Mouse (Mus musculus): ENCODE results near the gene Klhl26.

The Klhl26 gene

GRCm38 (mm10) chr8:70501820-70502529, 25.2 kb upstream of the Klhl26 start:
- DNase-seq (ENCODE audit: low spot score) = no peak

GRCm38 (mm10) chr8:70500386-70501301, 23.9 kb upstream of the Klhl26 start:
- DNase-seq (ENCODE audit: low spot score) = no peak

GRCm38 (mm10) chr8:70495771-70496062, 18.9 kb upstream of the Klhl26 start:
- DNase-seq (ENCODE audit: low spot score) = no peak

- DNase-seq (ENCODE audit: low spot score) = no peak
Measured at GRCm38 (mm10) chr8:70495001-70495770, 18.4 kb upstream of the Klhl26 start.

GRCm38 (mm10) chr8:70494416-70494945, 17.7 kb upstream of the Klhl26 start:
- DNase-seq (ENCODE audit: low spot score) = no peak

- DNase-seq (ENCODE audit: low spot score) = no peak
Measured at GRCm38 (mm10) chr8:70493692-70494415, 17.1 kb upstream of the Klhl26 start.

- no peak for DNase-seq (ENCODE audit: low spot score)
Measured at GRCm38 (mm10) chr8:70492664-70493640, 16.2 kb upstream of the Klhl26 start, which contains the start of gene Crlf1. Gene Crlf1, plus strand, starts transcription at chr8:70493158.

- peak; percentile 61 for DNase-seq (ENCODE audit: low spot score)
Measured at GRCm38 (mm10) chr8:70490880-70491495, 14.2 kb upstream of the Klhl26 start.

- no peak for DNase-seq (ENCODE audit: low spot score)
Measured at GRCm38 (mm10) chr8:70490061-70490879, 13.5 kb upstream of the Klhl26 start.

- no peak for DNase-seq (ENCODE audit: low spot score)
Measured at GRCm38 (mm10) chr8:70489576-70489975, 12.8 kb upstream of the Klhl26 start.

- no peak for DNase-seq (ENCODE audit: low spot score)
Measured at GRCm38 (mm10) chr8:70488931-70489470, 12.2 kb upstream of the Klhl26 start.

- peak; percentile 67 for DNase-seq (ENCODE audit: low spot score)
Measured at GRCm38 (mm10) chr8:70487993-70488796, 11.4 kb upstream of the Klhl26 start.

- DNase-seq (ENCODE audit: low spot score) = no peak
Measured at GRCm38 (mm10) chr8:70486941-70487520, 10.3 kb upstream of the Klhl26 start, which contains the start of gene Tmem59l. Gene Tmem59l, minus strand, starts transcription at chr8:70487358.

- no peak for DNase-seq (ENCODE audit: low spot score)
Measured at GRCm38 (mm10) chr8:70486191-70486681, 9.5 kb upstream of the Klhl26 start.

GRCm38 (mm10) chr8:70482943-70483342, 6.2 kb upstream of the Klhl26 start:
- no peak for DNase-seq (ENCODE audit: low spot score)

- DNase-seq (ENCODE audit: low spot score) = no peak
Measured at GRCm38 (mm10) chr8:70481908-70482307, 5.1 kb upstream of the Klhl26 start.
